Mouse (Mus musculus) layer of hippocampus, adult 9-10 months (tissue): Measurements from ENCODE around the gene Sap30bp.

Experiments
- DNase-seq: peaks from one replicate; pipeline ENCODE4 v3.0.0; 2022; ENCODE audit warnings: low spot score

The Sap30bp gene

GRCm38 (mm10) chr11:115957971-115958370 lies 24.9 kb downstream of the Sap30bp start:
- no peak for DNase-seq

- no peak for DNase-seq
Measured at GRCm38 (mm10) chr11:115959018-115959417, 25.9 kb downstream of the Sap30bp start.

DNA sequence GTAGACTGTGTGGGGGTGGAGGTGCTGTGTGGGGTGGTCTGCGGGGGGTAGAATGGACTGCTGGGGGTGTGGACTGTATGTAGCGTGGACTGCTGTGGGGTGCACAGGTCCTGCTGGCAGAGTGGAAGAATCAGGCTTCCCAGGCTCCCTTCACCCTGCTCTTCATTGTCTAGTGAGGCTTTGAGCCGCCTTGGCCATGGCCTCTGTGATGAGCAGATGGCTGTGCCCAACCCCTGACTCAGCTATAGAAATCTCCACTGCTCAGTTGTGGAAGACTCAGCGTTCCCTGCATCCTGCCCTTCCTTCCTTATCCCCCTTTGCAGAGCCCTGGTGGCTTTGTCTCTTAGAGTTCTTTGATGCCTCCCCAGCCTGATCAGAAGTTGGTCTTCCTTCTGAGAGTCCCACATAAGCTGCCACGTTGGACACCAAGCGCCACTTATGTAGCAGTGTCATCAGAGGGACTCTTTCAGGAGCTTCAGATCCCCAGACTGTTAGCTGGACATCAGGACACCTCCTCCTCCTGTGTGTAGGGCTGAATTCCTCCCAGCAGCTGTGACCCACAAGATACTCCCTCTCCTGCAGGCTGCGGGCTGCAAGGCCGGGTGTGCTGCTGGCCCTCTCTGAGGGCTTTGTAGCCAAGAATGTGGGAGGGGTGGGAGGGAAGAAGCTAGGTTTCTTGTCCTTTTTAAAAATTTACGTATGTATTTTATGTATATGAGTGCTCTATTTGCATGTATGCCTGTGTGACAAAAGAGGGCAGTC lies 29.8 kb downstream of the Sap30bp start:
- no peak for DNase-seq

DNA sequence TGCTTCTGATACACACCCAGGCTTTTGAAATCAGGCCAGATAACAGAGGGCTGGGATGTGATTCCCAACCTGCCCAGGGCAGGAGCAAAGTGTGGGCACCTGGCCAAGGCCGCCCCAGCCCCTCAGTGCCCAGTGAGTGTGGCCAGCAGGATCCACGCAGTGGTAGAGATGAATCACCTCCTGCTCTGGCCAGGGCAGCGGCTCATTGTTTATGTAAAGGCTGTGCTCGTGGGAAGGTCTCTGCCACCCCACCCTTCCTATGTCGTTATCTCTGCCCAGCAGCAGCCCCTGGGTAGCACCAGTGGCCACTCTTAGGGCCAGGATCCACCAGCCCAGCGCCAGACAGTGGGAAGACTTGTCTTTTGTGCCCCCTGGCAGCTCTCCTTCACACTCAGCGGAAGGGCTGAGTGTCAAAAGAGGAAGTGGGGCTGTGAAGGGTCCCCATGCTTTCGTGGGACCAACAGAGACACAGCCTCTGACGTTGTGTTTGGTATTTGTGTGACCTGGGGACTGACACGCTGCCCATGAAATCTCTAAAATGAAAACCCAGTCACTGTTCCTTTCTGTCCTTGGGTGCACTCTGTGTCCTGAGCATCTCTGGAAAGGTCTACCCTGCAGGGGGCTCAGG lies 32.0 kb downstream of the Sap30bp start:
- DNase-seq = no peak

DNA sequence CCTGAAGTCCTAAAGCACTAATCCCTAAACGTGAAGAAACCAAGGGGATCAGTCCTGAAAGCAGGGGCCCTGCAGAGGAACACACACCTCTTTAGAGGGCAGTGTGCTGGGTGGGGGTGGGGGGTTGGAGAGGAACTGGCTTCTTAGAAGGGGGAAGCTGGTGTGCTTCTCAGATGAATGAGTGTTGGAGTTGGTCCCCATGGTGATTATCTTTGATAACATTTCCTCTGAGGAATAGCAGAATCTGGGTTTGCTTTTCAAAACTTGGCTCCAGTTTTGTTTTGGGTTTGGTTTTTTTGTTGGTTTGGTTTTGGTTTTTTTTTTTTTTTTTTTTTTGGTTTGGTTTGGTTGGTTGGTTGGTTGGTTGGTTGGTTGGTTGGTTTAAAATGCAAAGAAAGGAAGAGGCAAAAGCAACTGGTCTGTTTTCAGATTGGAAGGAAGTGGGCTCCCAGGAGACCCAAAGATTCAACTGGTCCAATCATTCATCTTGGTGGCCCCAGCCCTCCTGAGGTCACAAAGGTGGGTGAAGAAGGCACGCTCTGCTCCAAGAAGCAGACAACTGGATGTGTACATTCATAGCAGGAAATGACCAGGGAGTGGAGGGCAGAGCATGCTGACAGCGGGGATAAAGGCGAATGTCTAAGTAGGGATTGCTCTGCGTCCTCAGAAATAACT lies 35.8 kb downstream of the Sap30bp start:
- no peak for DNase-seq

DNA sequence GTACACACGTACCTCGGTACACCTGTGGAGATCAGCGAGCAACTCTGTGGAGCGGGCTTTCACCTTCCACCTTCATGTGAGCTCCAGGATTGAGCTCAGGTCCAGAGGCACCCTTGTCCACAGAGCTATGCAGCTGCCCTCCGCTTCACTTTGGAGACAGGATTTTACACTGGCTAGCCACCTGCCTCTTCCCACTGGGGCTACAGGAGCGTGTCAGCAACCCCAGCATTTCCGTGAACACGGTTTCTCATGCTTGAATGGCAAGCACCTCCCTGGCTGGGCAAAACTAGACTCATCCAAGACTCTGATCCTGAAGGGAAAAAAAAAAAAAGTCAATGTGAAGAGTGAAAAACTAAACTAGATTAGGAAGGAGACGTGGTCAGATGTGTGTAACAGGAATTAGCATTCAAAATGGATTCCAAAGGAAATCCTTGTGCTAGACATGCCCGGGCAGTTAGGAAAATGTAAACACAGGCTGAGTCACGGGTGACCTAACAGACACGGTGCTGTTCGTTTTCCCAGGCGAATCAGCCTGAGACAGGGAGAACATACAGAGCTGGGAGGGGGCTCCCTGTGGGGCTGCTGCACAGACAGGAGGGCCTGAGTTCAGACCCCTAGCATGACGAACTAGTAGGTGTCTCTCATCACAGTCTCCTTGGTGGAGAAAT lies 37.1 kb downstream of the Sap30bp start:
- no peak for DNase-seq

GRCm38 (mm10) chr11:115971016-115971415 lies 37.9 kb downstream of the Sap30bp start:
- DNase-seq = no peak

GRCm38 (mm10) chr11:115974309-115975082 lies 41.4 kb downstream of the Sap30bp start, which contains the start of gene Itgb4:
Itgb4 (plus strand) TSS chr11:115974709.
- DNase-seq = no peak

DNA sequence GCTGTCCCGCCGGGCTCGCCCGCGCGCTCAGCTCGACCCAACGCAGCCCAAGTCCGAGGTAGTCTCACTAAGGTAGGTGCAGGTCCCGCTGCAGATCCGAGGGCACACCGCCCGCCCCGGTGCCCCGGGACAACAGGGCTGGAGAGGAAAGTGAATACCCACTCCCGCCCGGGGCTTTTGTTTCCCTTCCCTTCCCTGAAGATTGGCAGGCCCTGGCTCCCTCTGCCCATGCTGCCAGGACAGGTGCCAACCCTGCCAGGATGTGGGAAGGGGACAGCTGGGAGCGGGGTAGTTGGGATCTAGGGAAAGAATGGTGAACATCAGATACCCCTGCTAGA lies 42.0 kb downstream of the Sap30bp start:
- no peak for DNase-seq

DNA sequence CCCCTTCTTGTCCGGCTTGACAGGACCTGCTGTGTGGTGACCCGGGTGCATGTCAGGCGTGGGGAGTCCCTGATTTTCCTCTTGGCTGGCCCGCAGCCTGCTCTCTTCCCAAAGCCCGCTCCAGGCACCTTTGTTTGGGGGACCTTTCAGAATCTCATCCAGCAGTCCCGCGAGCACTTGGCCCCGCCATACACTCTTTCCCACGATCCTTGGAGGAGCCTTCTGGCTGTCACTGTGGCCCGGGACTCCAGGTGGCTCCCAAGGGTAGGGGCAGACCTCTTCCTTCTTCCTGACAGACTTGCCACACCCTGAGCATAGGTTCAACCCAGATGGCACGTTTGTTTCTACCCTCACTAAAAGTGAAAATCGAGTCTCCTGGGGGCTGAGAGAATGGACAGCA lies 42.5 kb downstream of the Sap30bp start:
- no peak for DNase-seq

DNA sequence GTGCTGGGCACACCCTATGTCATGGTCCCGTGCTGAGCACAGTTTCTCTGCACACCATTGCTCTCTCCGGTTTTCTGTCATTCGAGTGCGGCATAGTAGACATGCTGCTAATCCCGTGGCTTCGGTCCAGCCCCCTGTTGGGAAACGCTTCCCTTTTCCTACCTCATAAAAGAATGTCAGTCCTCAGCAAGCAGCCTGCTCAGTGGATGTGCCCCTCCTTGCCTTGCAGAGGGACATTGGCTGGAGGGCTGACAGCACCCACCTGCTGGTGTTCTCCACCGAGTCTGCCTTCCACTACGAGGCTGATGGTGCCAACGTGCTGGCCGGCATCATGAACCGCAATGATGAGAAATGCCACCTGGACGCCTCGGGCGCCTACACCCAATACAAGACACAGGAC lies 49.4 kb downstream of the Sap30bp start:
- no peak for DNase-seq

GRCm38 (mm10) chr11:115983291-115983690 lies 50.2 kb downstream of the Sap30bp start:
- DNase-seq = no peak

- no peak for DNase-seq
Measured at GRCm38 (mm10) chr11:115989686-115990085, 56.6 kb downstream of the Sap30bp start.

GRCm38 (mm10) chr11:115992098-115992497 lies 59.0 kb downstream of the Sap30bp start:
- DNase-seq = no peak

- no peak for DNase-seq
Measured at GRCm38 (mm10) chr11:115995256-115995655, 62.2 kb downstream of the Sap30bp start.

DNA sequence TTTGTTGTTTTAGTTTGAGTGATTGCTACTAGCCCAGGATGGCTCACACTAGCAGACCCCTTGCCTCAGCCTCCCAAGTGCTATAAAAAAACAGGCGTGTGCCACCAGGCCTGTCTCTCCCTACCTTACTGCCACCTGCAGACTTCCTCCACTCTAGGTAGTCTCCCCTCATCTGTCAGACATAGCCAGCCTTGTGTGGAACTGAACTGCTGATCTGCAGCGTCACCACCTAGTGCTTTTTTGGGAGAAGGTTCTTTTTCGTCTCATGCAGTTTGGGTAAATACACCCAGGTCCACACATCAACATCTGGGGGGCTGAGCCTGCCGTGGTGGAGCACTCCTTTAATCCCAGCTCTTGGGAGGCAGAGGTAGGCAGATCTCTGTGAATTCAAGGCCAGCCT lies 64.0 kb downstream of the Sap30bp start:
- no peak for DNase-seq

DNA sequence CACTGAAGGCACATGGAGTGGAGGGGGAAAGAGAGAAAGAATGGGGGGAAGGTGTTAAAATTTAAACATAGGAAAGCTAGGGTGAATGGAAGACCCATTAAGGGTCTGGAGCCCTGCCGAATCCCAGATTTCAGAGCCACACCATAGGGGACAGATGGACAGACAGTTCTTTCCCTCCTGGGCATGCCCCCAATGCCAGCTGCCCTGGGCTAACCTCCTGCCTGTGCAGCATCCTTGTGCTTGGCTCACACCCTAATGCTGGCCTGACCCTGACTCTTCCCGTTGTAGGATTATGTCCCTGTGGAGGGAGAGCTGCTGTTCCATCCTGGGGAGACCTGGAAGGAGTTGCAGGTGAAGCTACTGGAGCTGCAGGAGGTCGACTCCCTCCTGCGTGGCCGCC lies 64.6 kb downstream of the Sap30bp start:
- no peak for DNase-seq

DNA sequence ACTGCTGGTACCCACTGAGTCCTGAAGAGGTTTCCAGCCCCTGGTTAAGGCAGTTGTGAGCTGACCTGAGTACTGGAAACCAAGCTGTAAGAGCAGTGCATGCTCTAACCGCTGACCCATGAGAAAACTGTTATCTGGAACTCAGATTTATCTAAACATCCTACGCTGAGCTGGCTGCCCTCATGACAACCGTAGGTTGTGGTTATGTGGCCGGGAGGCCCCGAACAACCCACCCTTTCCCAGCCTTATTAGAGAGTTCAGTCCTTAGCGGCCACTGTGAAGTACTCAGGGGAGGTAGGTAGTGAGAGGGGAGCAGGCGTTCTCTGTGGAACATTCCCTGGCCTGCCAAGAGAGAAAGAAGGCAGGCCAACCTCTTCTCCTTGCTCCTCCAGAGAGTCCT lies 65.9 kb downstream of the Sap30bp start:
- no peak for DNase-seq

DNA sequence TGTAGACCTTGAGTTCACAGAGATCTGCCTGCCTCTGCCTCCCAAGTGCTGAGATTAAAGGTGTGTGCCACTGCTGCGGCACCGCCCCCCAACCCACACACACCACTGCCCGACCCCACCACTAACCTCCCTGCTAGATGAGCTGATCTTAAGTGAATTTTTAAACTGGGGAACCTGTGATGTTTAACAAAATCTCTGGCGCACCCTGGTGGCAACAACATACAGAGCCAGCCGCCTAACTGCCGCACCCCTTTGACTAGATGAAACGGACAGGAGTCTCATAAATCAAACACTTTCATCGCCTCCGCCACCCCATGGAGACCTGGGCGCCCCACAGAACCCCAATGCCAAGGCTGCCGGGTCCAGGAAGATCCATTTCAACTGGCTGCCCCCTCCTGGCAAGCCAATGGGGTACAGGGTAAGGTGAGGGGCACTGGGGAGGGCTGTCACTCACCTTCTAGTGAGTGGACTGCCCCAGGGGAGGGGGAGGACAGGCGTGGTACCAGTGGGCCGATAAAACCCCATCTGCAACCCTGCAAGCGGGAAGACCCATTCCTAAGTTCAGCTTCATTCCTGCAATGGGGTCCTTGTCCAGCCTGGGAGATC lies 66.6 kb downstream of the Sap30bp start:
- peak; percentile 62 for DNase-seq

- DNase-seq = no peak
Measured at GRCm38 (mm10) chr11:116000607-116001006, 67.5 kb downstream of the Sap30bp start.

- DNase-seq = no peak
Measured at GRCm38 (mm10) chr11:116001725-116002124, 68.6 kb downstream of the Sap30bp start.

- no peak for DNase-seq
Measured at GRCm38 (mm10) chr11:116002894-116003293, 69.8 kb downstream of the Sap30bp start.
